Mouse (Mus musculus): ENCODE measurements at regions not wholly inside any gene's neighbourhood (a gene's known extent, or its start where the extent isn't known, plus 50 kb on each side); places are given as distances from the start of the nearest gene placed in this dataset.

DNA sequence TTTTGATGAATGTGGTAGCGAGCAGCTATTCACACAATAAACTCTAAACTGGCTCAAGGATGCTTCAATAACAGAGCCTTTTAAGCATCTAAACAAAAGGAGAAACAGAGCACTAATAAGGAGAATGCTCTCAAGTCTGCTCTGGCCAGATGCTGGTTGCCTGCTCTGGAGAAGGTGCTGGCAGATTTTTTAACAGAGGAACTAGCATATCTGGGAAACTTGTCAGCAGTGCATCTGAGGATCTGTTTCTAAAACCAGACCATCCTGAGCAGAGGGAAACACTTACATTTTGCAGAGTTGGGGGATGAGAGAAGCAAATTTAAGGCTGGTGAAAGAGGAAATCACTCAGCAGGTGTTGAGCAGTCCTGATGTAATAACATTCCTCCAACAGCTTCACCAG, 2748.6 kb upstream of the Gm7489 start:
- TF ChIP-seq POLR2AphosphoS5 (IDR thresholded peaks at IDR 0.05; ENCODE audit: insufficient replicate concordance, low read depth, low read length) (no peak), CTCF (IDR thresholded peaks at IDR 0.05; ENCODE audit: low read depth, low read length) (no peak)
